Mouse (Mus musculus) lung, adult 2 months (tissue): Measurements from ENCODE around the gene Mzf1.

ENCODE experiments used
- CTCF ChIP-seq: fragments of 200-500 bp; IDR thresholded peaks from 2 replicates; pipeline ENCODE4 v1.5.1; 2011; ENCODE audit warnings: mild to moderate bottlenecking, low read length, control low read depth; ENCODE audit not compliant: insufficient read depth
- POLR2A ChIP-seq: fragments of 200-500 bp; IDR thresholded peaks from 2 replicates; pipeline ENCODE4 v1.6.1; 2011; ENCODE audit warnings: low read depth, mild to moderate bottlenecking, control low read depth, low read length, borderline replicate concordance; ENCODE audit errors: extremely low read depth

GRCm38 (mm10) chr7:12993148-12993547, 61.4 kb downstream of the Mzf1 start:
- TF ChIP-seq CTCF (no peak), POLR2A (no peak)
